Mouse (Mus musculus): Measurements from ENCODE around the gene Svbp. TPM values are rescaled to one million over a fixed set of nuclear protein-coding genes. Genes with fewer than 3 reads are reported as not detected.

The Svbp gene
- 10 to 100 TPM; 11.4 to 15.5 TPM for total RNA-seq (2023)

DNA sequence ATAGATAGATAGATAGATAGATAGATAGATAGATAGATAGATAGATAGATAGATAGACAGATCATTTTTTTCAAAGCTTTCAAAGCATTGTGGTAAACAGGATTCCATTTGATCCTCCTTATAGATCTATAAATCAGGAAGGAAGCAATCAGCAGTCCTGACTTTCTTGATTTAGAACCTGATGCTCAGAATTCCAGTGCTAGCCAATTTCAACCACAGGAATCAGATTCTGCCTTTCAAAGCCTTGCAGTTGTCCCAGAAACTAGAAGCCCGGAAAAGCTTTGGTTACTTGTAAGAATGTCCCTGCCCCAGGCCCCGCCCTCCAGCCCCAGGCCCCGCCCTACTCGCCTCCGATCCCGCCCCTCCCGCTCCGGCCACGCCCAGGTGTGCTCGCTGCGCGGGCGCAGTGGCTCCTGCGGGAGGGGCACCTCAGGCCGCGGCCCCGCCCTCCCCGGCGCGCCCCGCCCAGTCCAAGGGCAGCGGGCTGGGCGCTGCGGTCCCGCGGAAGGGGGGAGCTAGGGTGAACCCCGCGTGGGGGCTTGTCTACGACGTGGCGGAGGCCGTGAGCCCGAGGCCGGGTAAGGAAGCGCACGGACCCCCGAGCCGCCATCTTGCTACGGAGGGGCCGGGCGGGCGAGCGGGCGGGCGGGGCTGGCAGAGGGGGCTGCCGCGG, at the start of gene Svbp:
TSS of gene Svbp (plus strand) at position 398 of the 673 bp plus-strand sequence.

DNA sequence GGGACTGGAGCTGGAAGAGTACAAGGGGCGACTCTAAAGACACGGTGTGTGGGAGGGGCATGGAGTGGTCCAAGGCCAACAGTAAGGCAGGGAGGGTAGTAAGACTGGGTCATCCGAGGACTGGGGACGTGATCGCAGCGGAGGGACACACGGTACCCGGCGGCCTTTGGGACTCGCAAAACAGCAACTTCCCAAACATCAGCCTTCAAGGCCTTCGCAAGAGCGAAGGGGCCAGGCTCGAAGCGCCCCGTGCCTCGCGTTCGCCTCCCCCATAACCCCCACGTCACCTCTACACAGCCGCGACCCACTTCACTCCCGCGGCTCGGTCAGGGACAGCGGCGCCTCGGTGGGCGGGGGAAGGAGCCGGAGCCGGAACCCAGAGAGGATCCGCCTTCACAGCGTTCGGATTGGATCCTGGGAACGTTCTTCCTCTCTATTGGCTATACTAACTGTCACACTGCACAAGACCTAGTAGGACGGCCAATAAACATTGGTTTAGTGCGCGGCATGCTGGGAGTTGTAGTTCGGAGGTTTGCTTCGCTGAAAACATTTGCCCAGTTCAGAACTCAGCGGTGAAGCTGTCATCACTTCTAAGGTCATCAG, 21.2 kb upstream of the Svbp start, which contains the start of gene Zfp691:
TSS of gene Zfp691 (minus strand) at position 345 of the 603 bp plus-strand sequence.

DNA sequence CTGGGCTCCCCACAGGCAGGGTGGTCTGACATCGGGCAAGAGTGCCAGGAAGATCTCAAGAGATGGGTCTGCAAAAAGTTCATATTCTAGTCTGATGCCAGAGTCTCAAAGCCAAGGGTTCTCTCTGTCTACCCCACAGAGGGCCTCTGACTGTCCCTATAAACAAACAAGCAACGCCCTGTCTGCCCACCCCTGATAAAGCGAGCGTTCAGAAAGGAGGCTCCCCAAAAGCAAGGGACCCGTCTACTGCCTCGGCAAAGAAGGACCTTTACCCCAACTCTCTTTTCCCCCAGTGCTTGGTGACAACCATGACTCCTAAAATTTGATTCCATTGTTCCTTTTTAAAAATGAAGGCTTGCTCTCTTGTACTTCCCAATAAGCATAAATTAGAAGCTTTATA, 5.2 kb upstream of the Svbp start, which contains the start of gene Ermap:
TSS of gene Ermap (minus strand) at position 148 of the 400 bp plus-strand sequence.

DNA sequence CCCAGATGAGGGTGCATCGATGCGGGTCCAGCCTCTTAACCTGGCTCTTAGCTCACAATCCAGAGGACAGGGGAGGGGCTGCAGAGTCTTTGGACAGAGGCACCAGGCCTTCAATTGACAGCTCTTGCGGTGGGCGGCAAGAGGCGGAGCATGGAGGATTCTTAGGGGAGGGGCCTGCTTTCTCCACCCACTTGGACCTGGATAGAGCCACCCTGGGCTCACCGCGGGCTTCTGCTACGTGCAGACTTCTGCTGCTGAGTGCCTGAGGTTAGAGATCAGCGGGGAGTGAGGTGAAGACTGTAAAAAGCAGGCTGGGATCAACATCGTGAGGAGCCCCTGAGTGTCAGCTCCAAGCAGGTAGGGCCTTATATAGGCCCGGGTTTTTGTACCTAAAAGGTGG, 23.1 kb downstream of the Svbp start, which contains the start of gene Tmem269:
TSS of gene Tmem269 (minus strand) at position 49 of the 400 bp plus-strand sequence.

DNA sequence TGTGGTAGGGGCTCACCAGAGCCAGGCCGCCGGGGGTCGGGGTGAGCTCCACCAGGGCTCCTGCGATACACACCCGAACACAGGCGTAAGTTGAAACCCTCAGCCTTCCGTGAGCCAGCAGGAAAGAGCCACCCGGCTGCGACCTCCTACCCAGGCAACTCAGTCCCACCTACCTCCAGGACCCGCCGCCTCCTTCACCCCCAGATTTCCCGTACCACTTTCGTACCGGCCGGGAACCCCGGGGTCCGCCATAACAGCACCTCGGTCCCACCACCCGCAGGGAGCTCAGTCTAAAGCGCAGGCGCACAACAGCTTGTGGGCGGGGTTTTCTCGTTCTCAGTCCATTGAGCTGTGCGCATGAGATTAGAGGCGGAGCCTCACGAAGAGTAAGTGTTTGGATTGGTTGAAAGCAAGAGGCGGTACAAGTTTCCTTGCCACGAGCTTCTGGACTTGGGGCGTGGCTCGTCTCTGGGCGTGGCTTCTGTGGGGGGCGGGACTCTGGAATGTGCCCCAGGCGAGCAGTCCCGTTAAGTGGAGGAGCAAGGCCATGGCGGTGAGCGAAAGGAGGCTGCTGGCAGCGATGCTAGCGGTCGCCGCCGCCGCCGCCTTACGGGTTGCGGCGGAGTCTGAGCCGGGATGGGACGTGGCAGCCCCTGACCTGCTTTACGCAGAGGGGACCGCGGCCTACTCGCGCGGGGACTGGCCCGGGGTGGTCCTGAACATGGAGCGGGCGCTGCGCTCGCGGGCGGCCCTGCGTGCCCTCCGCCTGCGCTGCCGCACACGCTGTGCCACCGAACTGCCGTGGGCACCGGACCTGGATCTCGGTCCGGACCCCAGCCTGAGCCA, 37.5 kb downstream of the Svbp start, which contains the start of the genes AU022252 and P3h1:
TSS of gene AU022252 (minus strand) at position 303 of the 846 bp plus-strand sequence.
TSS of gene P3h1 (plus strand) at position 506 of the 846 bp plus-strand sequence.

Other genes with a start within 250 kb of the Svbp start
- not detected for gene Lao1, start 233.7 kb upstream of the Svbp start, total RNA-seq (2023)
- 10 to 100 TPM; 21.9 to 22.1 TPM for gene Slc2a1, start 86.6 kb upstream of the Svbp start, total RNA-seq (2023)
- gene Zfp691, start 21.1 kb upstream of the Svbp start, total RNA-seq (2023) = 1 to 10 TPM; 6.4 to 8.5 TPM
- under 1 TPM; 0.18 to 0.55 TPM for gene Ermap, start 5.3 kb upstream of the Svbp start, total RNA-seq (2023)
- under 1 TPM in 1 of 2 experiments, not detected in 1; 0.34 TPM for gene Tmem269, start 22.9 kb downstream of the Svbp start, total RNA-seq (2023)
- 1 to 10 TPM; 5.2 to 7.4 TPM for gene AU022252, start 37.4 kb downstream of the Svbp start, total RNA-seq (2023)
- gene P3h1, start 37.6 kb downstream of the Svbp start, total RNA-seq (2023) = 1 to 10 TPM; 3.5 to 4.1 TPM
- gene Cldn19, start 60.1 kb downstream of the Svbp start, total RNA-seq (2023) = not detected
- gene Ybx1, start 99.3 kb downstream of the Svbp start, total RNA-seq (2023) = 100 to 1,000 TPM; 400 to 434 TPM
- gene Ppih, start 125.2 kb downstream of the Svbp start, total RNA-seq (2023) = 10 to 100 TPM; 14.7 to 19.5 TPM
- gene Ccdc30, start 220.2 kb downstream of the Svbp start, total RNA-seq (2023) = not detected
- gene Ppcs, start 227.1 kb downstream of the Svbp start, total RNA-seq (2023) = 1 to 10 TPM; 2.7 to 4.2 TPM
- not detected for gene Zmynd12, start 227.5 kb downstream of the Svbp start, total RNA-seq (2023)

Data from monocyte, adult 59 days (primary cell).